14 mouse cellular contexts compared by ENCODE assay signal in genomic region chr1:161688946-161689345, GRCm38 (mm10).
DNase-seq lines count a peak whose midpoint lies in the region; ATAC-seq and TF ChIP-seq lines count a peak whose summit lies in the region.
"Had no signal": no experiment of that assay in that cellular context is flagged by ENCODE, and none has a peak within 500 bp of the region (broad histone marks: within the 10 kb centered on the region; RNA-seq: fewer than 3 reads in every experiment).

No protein-coding gene starts in this region.

- in situ Hi-C loops in Patski (cut with MboI; ENCODE audit: low pct_unique_long_range_greater_than_20kb), result loop anchor here (5.0 kb wide), 2 partner anchors 43 to 287 kb away; no protein-coding TSS in a partner anchor

- WGBS in kidney, embryonic 14.5 days, result 1% methylated on average over 3 of the region's 3 CpGs

- peaks cover 3% of the 10 kb centered on the region; the same call in 1 of the 2 replicates for H3K27me3 ChIP-seq in kidney, embryonic 14.5 days (ENCODE audit: control insufficient read depth, insufficient read depth, low read length)
- peaks cover 4% of the 10 kb centered on the region for H3K27me3 ChIP-seq in Patski
- H3K27me3 ChIP-seq: CH12.LX; limb, embryonic 12.5 days; midbrain, embryonic 12.5 days had no signal

- peaks cover 12% of the 10 kb centered on the region; the same call in 1 of the 2 replicates for H3K4me1 ChIP-seq in kidney, embryonic 14.5 days (ENCODE audit: control insufficient read depth, insufficient read depth, low read length)
- H3K4me1 ChIP-seq: limb, embryonic 12.5 days; midbrain, embryonic 12.5 days had no signal

- no peaks in the 10 kb centered on the region for H3K36me3 ChIP-seq in kidney, embryonic 14.5 days (ENCODE audit: control insufficient read depth, insufficient read depth, low read length)
- H3K36me3 ChIP-seq: limb, embryonic 12.5 days; midbrain, embryonic 12.5 days had no signal

- no peaks in the 10 kb centered on the region for H3K9me3 ChIP-seq in kidney, embryonic 14.5 days (ENCODE audit: control insufficient read depth, low read length)
- H3K9me3 ChIP-seq: limb, embryonic 12.5 days; midbrain, embryonic 12.5 days had no signal

- DNase-seq in kidney, adult 18-20 months, result no peak
- DNase-seq in 3T3-L1 (ENCODE audit: low read depth, low spot score) (peak; percentile 46), Patski (ENCODE audit: low read depth, low spot score) (peak; percentile 57)
- DNase-seq in kidney, postnatal 14 days, result peak; percentile 14
- no peak for DNase-seq in right cerebral cortex, postnatal 14 days
- no peak for DNase-seq in urinary bladder, adult 2 months (ENCODE audit: low spot score)
- DNase-seq: adrenal gland, postnatal 25 days; layer of hippocampus, postnatal 36 days; lung, adult 2 months; thymus, postnatal 25 days had no signal

- no peak overlapping the region for H3K27ac ChIP-seq in kidney, embryonic 14.5 days (ENCODE audit: low read depth, low read length)
- H3K27ac ChIP-seq: limb, embryonic 12.5 days; midbrain, embryonic 12.5 days had no signal

- H3K4me2 ChIP-seq in kidney, embryonic 14.5 days (replicated peaks; ENCODE audit: low read depth, low read length), result no peak overlapping the region
- H3K4me2 ChIP-seq: limb, embryonic 12.5 days; midbrain, embryonic 12.5 days had no signal

- POLR2A ChIA-PET in Patski (lab: Charles Lee), result no interaction called here

- no peak overlapping the region for H3K4me3 ChIP-seq in kidney, embryonic 14.5 days (ENCODE audit: low read length)
- H3K4me3 ChIP-seq: limb, embryonic 12.5 days; midbrain, embryonic 12.5 days had no signal

- ATAC-seq in kidney, embryonic 14.5 days (ENCODE audit: low FRiP score, low TSS enrichment), result peak; percentile 92
- peak; percentile 62 for ATAC-seq in Patski

- H3K9ac ChIP-seq in kidney, embryonic 14.5 days (ENCODE audit: low read depth, low read length), result no peak overlapping the region
- H3K9ac ChIP-seq: limb, embryonic 12.5 days; midbrain, embryonic 12.5 days had no signal

- no peak for TF ChIP-seq CTCF in Patski (IDR thresholded peaks at IDR 0.05)

- CTCF ChIA-PET in Patski (lab: Charles Lee), result interaction anchor here (1.2 to 4.1 kb wide), 4 partner anchors 22 to 402 kb away, joined by 3 to 35 read pairs (median 8); no protein-coding TSS in a partner anchor

Comparison
In these comparisons a context has a peak if more than half of its experiments do, and no peak if none do; other contexts are left out.
1. DNase-seq: peak in 3T3-L1 (single experiment), Patski (single experiment) and kidney, postnatal 14 days (single experiment); none in kidney, adult 18-20 months (single experiment), right cerebral cortex, postnatal 14 days (single experiment) and urinary bladder, adult 2 months (single experiment).